Mouse (Mus musculus) activated CD4-positive, CD25-positive, alpha-beta regulatory T cell, adult 4 months (primary cell): ENCODE results near the gene Tex14. TPM values are rescaled to one million over a fixed set of nuclear protein-coding genes. Genes with fewer than 3 reads are reported as not detected.
"Not testable (repeated sequence)": the region's sequence is repeated elsewhere in the genome, so short reads cannot be mapped to it uniquely, and the experiment has no call there.

Experiments used
- ATAC-seq: one replicate; pipeline ENCODE4 v1.8.0; 2017
- polyA plus RNA-seq, 2 experiments: library from polyadenylated mRNA; unstranded; fragments of 100-300 nt; shearing (Covaris generic); gene quantifications; one replicate each; pipeline ENCODE4 v1.2.1; 2017

The Tex14 gene
- polyA plus RNA-seq, 2 experiments from 2014 or later = 0.22 to 0.58 TPM

DNA sequence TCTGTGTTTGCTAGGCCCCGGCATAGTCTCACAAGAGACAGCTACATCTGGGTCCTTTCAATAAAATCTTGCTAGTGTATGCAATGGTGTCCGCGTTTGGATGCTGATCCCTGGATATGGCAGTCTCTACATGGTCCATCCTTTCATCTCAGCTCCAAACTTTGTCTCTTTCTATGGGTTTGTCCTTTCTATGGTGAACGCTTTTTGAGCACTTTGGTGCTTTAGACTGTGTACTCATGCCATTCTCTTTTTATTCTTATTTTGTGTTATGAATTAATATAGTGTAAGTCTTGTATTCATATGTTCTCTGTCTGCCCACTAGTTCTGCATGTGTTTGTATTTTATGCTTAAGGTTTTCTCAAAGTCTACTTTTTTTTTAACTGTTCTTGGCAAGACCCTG lies 67.2 kb downstream of the Tex14 start:
- not testable (repeated sequence) for ATAC-seq

DNA sequence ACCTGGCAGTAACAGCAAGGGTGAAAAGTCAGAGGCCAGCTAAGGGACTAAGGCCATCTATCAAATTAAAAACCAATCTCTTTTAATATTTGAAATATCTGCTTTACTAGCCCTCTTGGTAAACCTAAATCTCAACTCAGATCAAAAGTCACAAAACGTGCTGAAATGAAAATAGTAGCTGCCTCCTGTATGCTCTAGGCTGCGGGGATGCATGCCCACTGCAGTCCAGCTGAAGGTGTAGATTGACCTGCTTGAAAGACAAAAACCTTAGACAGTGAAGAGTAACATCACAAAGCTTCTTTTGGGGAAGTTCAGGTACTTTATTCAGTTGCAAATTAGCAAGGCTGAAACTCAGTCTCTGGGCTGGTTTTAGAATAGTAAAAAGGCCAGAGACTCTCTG lies 74.3 kb downstream of the Tex14 start:
- ATAC-seq = not testable (repeated sequence)

DNA sequence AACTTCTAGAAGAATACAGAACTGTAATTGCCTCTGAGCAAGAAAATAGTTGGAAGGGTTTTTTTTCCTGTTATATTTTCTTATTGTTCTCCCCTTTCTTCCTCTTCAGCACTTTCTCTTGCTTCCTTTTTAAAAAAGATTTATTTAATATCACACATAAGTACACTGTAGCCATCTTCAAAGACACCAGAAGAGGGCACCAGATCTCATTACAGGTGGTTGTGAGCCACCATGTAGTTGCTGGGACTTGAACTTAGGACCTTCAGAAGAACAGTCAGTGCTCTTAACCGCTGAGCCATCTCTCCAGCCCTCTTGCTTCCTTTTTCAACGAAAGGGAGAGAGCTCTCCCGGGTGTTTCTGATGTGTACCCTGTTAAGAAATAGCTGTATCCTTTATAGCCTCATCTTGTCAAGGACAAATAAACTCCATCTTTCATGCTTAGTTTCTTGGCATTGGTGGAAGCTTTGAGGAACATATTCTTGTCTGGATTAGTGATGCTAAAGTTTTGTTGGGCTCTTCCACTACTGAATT lies 79.0 kb downstream of the Tex14 start:
- ATAC-seq = no peak

GRCm38 (mm10) chr11:87488948-87489347 lies 84.1 kb downstream of the Tex14 start:
- ATAC-seq = no peak

DNA sequence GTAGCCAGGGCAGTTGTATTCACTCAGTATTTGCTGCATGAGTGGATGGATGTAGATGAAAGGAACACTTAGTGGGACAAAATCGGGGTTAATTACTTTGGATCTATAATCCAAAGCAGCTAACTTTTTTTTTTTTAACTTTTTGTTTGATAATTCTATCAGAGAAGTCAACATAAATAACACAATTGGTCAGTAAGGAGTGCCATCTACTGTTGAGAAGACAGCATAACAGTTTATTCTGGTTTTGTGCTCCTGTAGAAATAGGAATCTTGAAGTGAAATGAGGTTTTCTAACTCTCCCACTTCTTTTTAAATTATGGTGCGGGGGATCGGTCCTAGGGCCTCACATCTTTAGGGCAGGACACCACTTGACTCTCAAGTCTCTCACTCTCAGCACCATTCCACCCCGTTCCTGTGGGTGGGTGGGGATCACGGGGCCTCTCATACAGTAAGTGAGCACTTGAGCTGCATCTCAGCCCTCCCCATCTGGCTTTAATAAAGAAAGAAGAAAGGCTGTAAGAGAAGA lies 99.9 kb downstream of the Tex14 start:
- no peak for ATAC-seq

- ATAC-seq = no peak
Observed at GRCm38 (mm10) chr11:87506502-87506901, 101.6 kb downstream of the Tex14 start.

DNA sequence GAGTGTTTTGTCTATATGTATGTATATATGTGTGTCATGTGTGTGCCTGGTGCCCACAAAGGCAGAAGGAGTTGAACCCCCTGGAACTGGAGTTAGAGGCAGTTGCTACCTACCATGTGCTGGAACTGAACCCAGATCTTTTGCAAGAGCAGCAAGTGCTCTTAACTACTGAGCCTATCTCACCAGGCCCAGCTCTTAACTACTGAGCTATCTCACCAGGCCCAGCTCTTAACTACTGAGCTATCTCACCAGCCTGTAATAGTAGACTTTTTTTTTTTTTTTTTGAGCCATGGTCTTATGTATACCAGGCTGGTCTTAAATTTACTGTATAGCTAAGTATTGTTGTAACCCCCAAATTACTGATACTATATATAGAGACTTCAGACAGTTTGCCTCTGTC lies 102.2 kb downstream of the Tex14 start:
- no peak for ATAC-seq

DNA sequence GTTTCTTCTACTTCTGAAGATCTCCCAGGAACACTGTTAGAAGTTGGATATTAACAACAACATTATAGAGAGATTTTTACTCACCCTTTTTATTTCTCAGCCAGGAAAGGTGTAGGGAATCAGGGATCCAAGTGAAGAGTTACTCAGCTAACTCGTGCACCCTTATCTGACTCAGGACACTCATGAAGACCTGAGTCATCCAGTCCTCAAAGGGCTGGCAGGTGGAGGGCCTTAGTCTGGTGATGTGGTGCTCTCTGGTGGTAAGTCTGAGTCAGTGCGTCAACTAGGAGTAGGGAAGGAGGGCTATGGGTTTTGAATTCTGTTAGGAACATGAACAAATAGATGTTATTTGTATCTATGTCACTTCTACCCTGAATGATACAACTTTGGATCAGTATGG lies 114.4 kb downstream of the Tex14 start:
- ATAC-seq = peak; percentile 36

DNA sequence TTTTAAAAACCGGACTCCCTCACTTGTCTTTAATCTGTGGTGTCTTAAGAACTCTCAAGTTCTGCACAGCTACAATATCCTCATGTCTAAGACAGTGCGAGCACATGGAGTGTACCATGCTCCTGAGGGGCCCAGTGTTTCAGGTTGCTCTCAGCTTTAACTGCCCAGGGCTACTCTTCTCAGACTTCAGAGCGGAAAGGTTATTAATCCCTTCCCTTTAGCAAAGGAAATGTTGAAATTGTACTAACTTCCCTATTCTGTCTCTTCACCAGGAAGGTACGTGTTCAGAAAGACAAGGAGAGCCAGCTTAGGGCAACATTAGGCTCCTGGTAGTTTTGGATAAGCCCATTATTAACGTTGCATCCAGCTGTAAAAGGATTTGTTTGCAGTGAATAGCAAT lies 118.6 kb downstream of the Tex14 start:
- ATAC-seq = no peak

- no peak for ATAC-seq
Observed at GRCm38 (mm10) chr11:87523967-87524366, 119.1 kb downstream of the Tex14 start.

DNA sequence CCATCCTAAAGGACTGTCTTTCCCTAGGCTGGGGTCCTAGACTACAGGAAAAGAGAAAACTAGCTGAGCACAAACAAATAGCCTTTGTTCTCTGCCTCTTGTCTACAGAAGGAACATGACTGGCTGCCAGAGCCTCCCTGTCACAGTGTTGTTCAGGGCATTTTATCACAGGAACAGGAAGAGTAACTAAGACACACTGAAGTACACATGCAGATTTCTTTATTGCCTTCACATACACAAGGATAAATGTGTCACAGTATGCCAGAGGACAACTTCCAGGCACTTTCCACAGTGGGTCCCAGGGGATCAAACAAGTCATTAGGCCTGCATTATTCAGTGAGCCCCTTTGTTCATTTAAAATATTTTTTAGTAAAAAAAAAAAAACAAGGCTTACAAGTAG lies 119.9 kb downstream of the Tex14 start:
- no peak for ATAC-seq

GRCm38 (mm10) chr11:87527364-87527763 lies 122.5 kb downstream of the Tex14 start:
- ATAC-seq = no peak

DNA sequence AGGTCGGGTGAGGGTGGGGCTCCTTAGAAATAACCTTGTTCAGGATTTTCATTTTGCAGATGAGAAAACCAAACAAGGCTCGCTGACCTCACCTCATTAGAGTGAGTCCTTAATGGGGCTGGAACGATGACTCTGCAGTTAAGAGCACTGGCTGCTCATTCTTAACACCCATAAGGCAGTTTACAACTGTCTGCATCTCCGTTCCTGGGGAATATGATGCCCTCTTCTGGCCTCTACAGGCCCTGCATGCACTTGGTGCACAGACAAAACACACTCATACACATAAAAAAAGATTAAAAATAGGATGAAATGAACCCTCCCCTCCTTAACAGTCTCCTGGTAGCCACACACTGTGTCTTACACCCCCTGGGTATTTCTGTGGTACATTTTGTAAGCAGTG lies 123.1 kb downstream of the Tex14 start:
- ATAC-seq = no peak

GRCm38 (mm10) chr11:87531695-87532094 lies 126.8 kb downstream of the Tex14 start:
- ATAC-seq = no peak

- ATAC-seq = no peak
Observed at GRCm38 (mm10) chr11:87542285-87542684, 137.4 kb downstream of the Tex14 start.

GRCm38 (mm10) chr11:87542906-87543305 lies 138.0 kb downstream of the Tex14 start:
- no peak for ATAC-seq

DNA sequence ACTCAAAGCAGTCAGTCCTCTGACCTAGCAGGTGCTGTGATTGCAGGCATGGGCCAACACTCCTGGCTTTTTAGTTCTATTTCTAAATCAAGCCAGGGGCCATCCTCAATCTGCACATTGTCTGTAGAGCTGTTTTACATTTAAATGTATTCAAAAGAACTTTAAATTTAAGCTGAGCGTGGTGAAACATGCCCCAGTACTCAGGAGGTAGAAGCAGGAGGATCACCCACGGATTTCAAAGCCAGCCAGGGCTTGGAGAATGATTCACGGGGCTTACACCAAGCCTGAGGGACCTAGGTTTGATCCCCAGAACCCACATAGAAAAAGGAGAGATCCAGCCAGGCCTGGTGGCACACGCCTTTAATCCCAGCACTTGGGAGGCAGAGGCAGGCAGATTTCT lies 148.5 kb downstream of the Tex14 start:
- no peak for ATAC-seq

GRCm38 (mm10) chr11:87554386-87554785 lies 149.5 kb downstream of the Tex14 start:
- no peak for ATAC-seq

GRCm38 (mm10) chr11:87555106-87555703 lies 150.3 kb downstream of the Tex14 start:
- no peak for ATAC-seq

DNA sequence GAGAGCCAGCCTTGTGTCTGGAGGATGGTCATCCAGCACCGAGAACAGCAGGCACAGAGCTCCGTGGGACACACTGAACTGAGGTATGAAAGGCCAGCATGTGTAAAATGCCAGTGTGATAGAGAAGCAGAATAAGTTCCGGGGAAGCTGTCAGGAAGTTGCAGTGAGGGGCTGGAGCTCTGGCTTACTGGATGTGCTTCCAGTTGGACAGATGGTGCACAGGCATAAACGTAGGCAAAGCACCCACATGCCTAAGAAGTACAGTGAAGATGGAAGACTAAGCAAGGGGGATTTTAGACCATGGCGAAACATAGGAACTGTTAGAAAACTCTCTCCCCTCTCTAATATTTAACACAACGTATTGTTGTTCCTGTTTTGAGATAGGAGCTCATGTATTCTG lies 156.3 kb downstream of the Tex14 start:
- ATAC-seq = no peak

- no peak for ATAC-seq
Observed at GRCm38 (mm10) chr11:87566501-87566900, 161.6 kb downstream of the Tex14 start, which contains the start of gene Gm11492. Gene Gm11492, plus strand, starts transcription at chr11:87566653.

- ATAC-seq = no peak
Observed at GRCm38 (mm10) chr11:87568255-87568953, 163.5 kb downstream of the Tex14 start, which contains the start of gene Sept4. Gene Sept4, plus strand, starts transcription at chr11:87568903.

GRCm38 (mm10) chr11:87570743-87571142 lies 165.9 kb downstream of the Tex14 start:
- ATAC-seq = no peak

GRCm38 (mm10) chr11:87571361-87571950 lies 166.6 kb downstream of the Tex14 start:
- no peak for ATAC-seq
